Mouse (Mus musculus) liver, adult 2 months (tissue): ENCODE results near the gene 6820408C15Rik. TPM values are rescaled to one million over a fixed set of nuclear protein-coding genes. Genes with fewer than 3 reads are reported as not detected.
"Not testable (repeated sequence)": the region's sequence is repeated elsewhere in the genome, so short reads cannot be mapped to it uniquely, and the experiment has no call there.

Experiments
- DNase-seq: peaks from one replicate; pipeline ENCODE4 v3.0.0-alpha.2; 2011; ENCODE audit warnings: low read depth, low spot score; ENCODE audit errors: extremely low read depth
- H3K27ac ChIP-seq: fragments of 200-500 bp; replicated peaks from 2 replicates; pipeline ENCODE4 v1.5.1; 2012; ENCODE audit warnings: low read depth, mild to moderate bottlenecking, control low read depth, inconsistent platforms, low read length; ENCODE audit not compliant: insufficient read depth
- H3K27me3 ChIP-seq: fragments of 200-500 bp; 2 replicates; pipeline ENCODE4 v1.6.1; 2012; ENCODE audit warnings: mild to moderate bottlenecking, moderate library complexity, low read length, inconsistent platforms; ENCODE audit not compliant: control insufficient read depth, insufficient read depth
- H3K36me3 ChIP-seq: fragments of 200-500 bp; 2 replicates; pipeline ENCODE4 v1.6.1; 2012; ENCODE audit warnings: low read length, inconsistent platforms; ENCODE audit not compliant: control insufficient read depth, insufficient read depth
- H3K4me1 ChIP-seq: fragments of 200-500 bp; 2 replicates; pipeline ENCODE4 v1.6.1; 2011; ENCODE audit warnings: low read length; ENCODE audit not compliant: control insufficient read depth, insufficient read depth
- H3K4me3 ChIP-seq: fragments of 200-500 bp; 2 replicates; pipeline ENCODE4 v1.5.1; 2011; ENCODE audit warnings: low read depth, mild to moderate bottlenecking, control low read depth, low read length, moderate library complexity; ENCODE audit not compliant: insufficient read depth
- H3K79me2 ChIP-seq: fragments of 200-500 bp; 2 replicates; pipeline ENCODE4 v1.6.1; 2012; ENCODE audit warnings: inconsistent platforms, mild to moderate bottlenecking, low read length, moderate library complexity; ENCODE audit not compliant: control insufficient read depth, insufficient read depth
- H3K9ac ChIP-seq: fragments of 200-500 bp; 2 replicates; pipeline ENCODE4 v1.6.1; 2012; ENCODE audit warnings: low read depth, mild to moderate bottlenecking, control low read depth, inconsistent platforms, low read length
- CTCF ChIP-seq: fragments of 200-500 bp; IDR thresholded peaks from 2 replicates; pipeline ENCODE4 v1.5.1; 2011; ENCODE audit warnings: low read depth, low read length, control low read depth
- POLR2A ChIP-seq: fragments of 200-500 bp; IDR thresholded peaks from 2 replicates; pipeline ENCODE4 v1.6.1; 2011; ENCODE audit warnings: low read length, control low read depth; ENCODE audit not compliant: insufficient read depth; ENCODE audit errors: extremely low read depth
- WGBS: fragments of 180-500 bp; shearing (Covaris S2); methylation state at CpG from one replicate; pipeline ENCODE4 v1.1.7; 2018; 5-methylcytosine and 5-hydroxymethylcytosine counted together
- polyA plus RNA-seq: library from polyadenylated mRNA; depleted of rRNA; stranded (reverse); fragments of >200 nt; gene quantifications from 2 replicates; pipeline ENCODE4 v1.2.3, GENCODE M21; 2012
- total RNA-seq: library from RNA; depleted of rRNA; stranded (reverse); fragments of >200 nt; gene quantifications from 2 replicates; pipeline ENCODE4 v1.2.3, GENCODE M21; 2014

6820408C15Rik gene
- total and polyA plus RNA-seq, 2 experiments, result not detected

- H3K4me1 ChIP-seq, result no peaks in the 10 kb centered on the region
- peaks cover 4% of the 10 kb centered on the region; the same call in 1 of the 2 replicates for H3K27me3 ChIP-seq
- H3K4me3 ChIP-seq, result peak overlapping the region; percentile 80; the same call in 1 of the 2 replicates
- H3K27ac ChIP-seq, result no peak overlapping the region
- no peaks in the 10 kb centered on the region for H3K79me2 ChIP-seq
- no peak overlapping the region for H3K9ac ChIP-seq
- 33% methylated on average over 21 of the region's 21 CpGs for WGBS
- H3K36me3 ChIP-seq, result no peaks in the 10 kb centered on the region
- no peak for TF ChIP-seq POLR2A
- TF ChIP-seq CTCF, result no peak
- DNase-seq, result no peak
Observed at GRCm38 (mm10) chr2:152413158-152413764, 2.1 kb upstream of the 6820408C15Rik start.

DNA sequence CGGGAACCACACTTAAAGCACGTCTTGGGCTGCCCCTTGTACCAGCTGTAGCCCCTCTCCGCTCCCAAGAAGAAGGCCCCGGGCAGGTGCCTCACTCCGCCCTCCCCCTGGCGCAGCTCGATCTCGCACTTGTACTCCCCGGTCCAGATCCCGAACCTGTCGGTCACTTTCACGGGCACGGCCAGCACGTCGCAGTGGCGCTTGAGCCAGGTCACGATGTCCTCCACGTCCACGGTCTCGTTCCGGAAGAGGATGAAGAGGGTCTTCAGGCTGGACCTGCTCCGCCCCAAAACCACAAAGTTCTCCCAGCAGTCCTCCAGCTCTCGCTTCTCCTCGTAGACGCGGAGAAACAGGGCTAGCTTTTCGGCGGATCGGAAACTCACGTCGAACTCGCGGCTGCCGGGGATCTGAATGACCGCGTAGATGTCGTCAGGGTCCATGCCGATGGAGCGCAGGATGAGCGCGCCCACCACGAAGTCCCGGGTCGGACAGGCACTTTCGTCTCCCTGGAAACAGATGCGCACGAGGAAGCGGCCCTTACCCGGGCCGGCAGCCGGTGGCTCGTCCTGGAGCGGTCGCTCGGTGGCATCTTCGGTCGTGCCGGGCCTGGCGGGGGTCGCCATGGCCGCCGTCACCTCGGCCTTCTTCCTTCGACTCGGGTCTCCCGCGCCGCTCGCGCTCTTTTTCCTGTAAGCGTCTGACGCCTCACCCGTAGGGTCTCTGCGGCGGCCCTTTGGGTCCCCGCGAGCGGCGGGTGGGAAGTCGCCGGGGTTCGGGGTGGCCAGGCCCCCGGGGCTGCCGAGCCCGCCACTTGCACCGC is 1.4 kb upstream of the 6820408C15Rik start:
- TF ChIP-seq POLR2A, result no peak
- TF ChIP-seq CTCF, result no peak
- Histone ChIP-seq H3K36me3 (no peaks in the 10 kb centered on the region), H3K79me2 (no peaks in the 10 kb centered on the region), H3K4me1 (no peaks in the 10 kb centered on the region), H3K27me3 (peaks cover 4% of the 10 kb centered on the region; the same call in 1 of the 2 replicates), H3K4me3 (peak overlapping the region; percentile 80), H3K27ac (no peak overlapping the region), H3K9ac (peak overlapping the region; percentile 85)
- WGBS, result 3% methylated on average over 86 of the region's 86 CpGs
- no peak for DNase-seq

DNA sequence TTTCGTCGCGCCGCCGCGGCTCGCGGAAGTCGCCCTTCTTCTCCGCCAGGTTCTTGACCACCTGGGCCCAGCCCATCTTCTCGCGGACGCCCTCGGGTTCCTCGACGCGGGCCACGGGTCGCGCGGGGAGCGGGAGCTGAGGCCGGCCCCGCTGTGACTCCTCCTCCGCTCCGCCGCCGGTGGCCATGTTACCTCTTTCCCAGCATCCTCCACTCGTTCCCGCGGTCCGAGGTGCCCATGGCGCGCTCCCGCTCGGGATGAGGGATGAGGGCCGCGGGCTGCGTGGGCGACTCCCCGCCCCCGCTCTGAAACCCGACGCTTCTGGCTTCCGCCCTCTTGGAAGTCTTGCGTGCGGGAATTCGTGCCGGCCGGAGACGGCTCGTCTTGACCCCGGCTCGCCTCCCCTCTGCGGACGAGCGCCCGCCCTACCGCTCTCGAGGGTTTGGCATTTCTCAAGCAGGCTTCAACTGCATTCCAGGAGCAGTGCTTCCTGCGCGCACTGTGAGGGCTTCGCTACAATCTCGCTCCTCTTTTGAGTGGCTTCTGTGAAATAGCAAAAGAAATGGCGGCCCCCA is 709 bp upstream of the 6820408C15Rik start, which contains the start of gene Zcchc3:
Zcchc3 (minus strand) TSS at position 437 of the 575 bp plus-strand sequence.
- DNase-seq, result peak; percentile 18
- H3K27me3 ChIP-seq, result peaks cover 4% of the 10 kb centered on the region; the same call in 1 of the 2 replicates
- H3K36me3 ChIP-seq, result no peaks in the 10 kb centered on the region
- peak within 1 kb of the TSS; percentile 85 for H3K9ac ChIP-seq
- no peaks in the 10 kb centered on the region for H3K79me2 ChIP-seq
- TF ChIP-seq POLR2A, result no peak
- no peak for TF ChIP-seq CTCF
- H3K4me1 ChIP-seq, result no peaks in the 10 kb centered on the region
- H3K4me3 ChIP-seq, result peak within 1 kb of the TSS; percentile 80
- no peak within 1 kb of the TSS for H3K27ac ChIP-seq
- WGBS, result 1% methylated on average over 61 of the region's 65 CpGs

DNA sequence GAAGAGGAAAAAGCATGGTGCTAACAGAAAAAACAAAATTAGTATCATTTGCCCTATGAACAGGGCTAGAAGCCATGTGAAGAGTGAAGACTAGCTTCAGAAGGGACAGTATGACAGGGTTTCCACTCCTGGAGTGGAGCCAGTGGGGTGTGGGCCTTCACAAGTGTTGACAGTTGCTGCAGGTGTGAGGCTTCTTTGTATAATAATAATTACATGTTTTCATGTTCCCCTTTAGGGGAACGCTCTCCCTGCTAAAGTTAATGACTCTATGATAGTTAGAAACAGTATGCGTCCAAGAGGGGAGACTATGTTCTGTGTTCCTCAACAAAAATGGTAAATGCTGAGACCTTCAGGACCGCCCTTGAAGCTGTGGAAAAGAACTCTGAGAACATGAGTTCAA is 399 bp downstream of the 6820408C15Rik start:
- no peaks in the 10 kb centered on the region for H3K79me2 ChIP-seq
- 99% methylated on average over 3 of the region's 3 CpGs for WGBS
- H3K27ac ChIP-seq, result no peak overlapping the region

DNA sequence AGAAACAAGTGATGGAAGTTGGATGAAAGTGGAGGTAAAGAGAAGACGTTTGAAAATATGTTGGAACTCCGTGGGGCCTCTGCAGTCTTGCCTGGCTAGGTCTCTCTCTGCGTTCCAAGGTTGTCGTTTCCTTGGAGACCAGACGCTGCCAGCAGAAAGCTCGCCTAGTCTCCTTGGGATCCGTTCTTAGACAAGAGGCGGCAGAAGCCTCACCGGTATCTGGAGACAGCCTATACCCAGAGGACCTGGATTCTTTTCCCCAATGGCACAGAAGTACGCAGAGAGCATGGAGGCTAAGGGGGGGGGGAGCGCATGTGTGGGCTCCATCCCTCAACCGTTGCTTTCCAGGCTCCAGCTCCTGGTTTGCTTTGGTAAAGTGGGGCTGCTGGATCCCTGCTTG is 12.1 kb downstream of the 6820408C15Rik start:
- no peaks in the 10 kb centered on the region for H3K4me1 ChIP-seq
- no peak overlapping the region for H3K4me3 ChIP-seq
- no peak overlapping the region for H3K9ac ChIP-seq
- no peak for DNase-seq
- no peaks in the 10 kb centered on the region for H3K27me3 ChIP-seq
- 25% methylated on average over 12 of the region's 12 CpGs for WGBS
- no peak overlapping the region for H3K27ac ChIP-seq
- H3K79me2 ChIP-seq, result no peaks in the 10 kb centered on the region
- TF ChIP-seq POLR2A (no peak), CTCF (no peak)
- no peaks in the 10 kb centered on the region for H3K36me3 ChIP-seq

More for the DNA sequence above, 399 bp downstream of the 6820408C15Rik start:
- Histone ChIP-seq H3K4me3 (no peak overlapping the region), H3K9ac (no peak overlapping the region), H3K36me3 (no peaks in the 10 kb centered on the region), H3K27me3 (peaks cover 4% of the 10 kb centered on the region; the same call in 1 of the 2 replicates), H3K4me1 (no peaks in the 10 kb centered on the region)
- TF ChIP-seq CTCF (no peak), POLR2A (no peak)
- DNase-seq, result no peak

- not testable (repeated sequence) for H3K9ac ChIP-seq, H3K4me1 ChIP-seq, H3K27me3 ChIP-seq, DNase-seq, H3K27ac ChIP-seq, H3K4me3 ChIP-seq, H3K79me2 ChIP-seq, H3K36me3 ChIP-seq
- WGBS, result 76% methylated on average over 2 of the region's 2 CpGs
Observed at GRCm38 (mm10) chr2:152428481-152428880, 13.1 kb downstream of the 6820408C15Rik start.
